Mouse (Mus musculus) c-Kit-positive CD71-positive TER-119-negative erythroid progenitor cells, embryonic 14.5 days (primary cell): ENCODE results near the gene Gm43191.
A peak's percentile ranks its signal among the peaks of the same experiment; 100 is the strongest.
"Not testable (repeated sequence)": the region's sequence is repeated elsewhere in the genome, so short reads cannot be mapped to it uniquely, and the experiment has no call there.

ENCODE experiments used
- DNase-seq: peaks from one replicate; pipeline ENCODE4 v3.0.0-alpha.2; 2013; ENCODE audit warnings: low read depth

Gm43191 gene

GRCm38 (mm10) chr3:116681160-116681559 is at the start of gene Gm43191:
Gene Gm43191, minus strand, starts transcription at chr3:116681260.
- DNase-seq, result no peak

- DNase-seq, result no peak
Observed at GRCm38 (mm10) chr3:116729483-116730174, 48.6 kb upstream of the Gm43191 start.

GRCm38 (mm10) chr3:116726807-116727206 is 45.7 kb upstream of the Gm43191 start:
- DNase-seq, result no peak

- DNase-seq, result no peak
Observed at GRCm38 (mm10) chr3:116723496-116724481, 42.7 kb upstream of the Gm43191 start.

- DNase-seq, result no peak
Observed at GRCm38 (mm10) chr3:116722980-116723379, 41.9 kb upstream of the Gm43191 start.

GRCm38 (mm10) chr3:116718951-116719350 is 37.9 kb upstream of the Gm43191 start:
- no peak for DNase-seq

- DNase-seq, result no peak
Observed at GRCm38 (mm10) chr3:116713031-116713430, 32.0 kb upstream of the Gm43191 start.

GRCm38 (mm10) chr3:116712436-116712881 is 31.4 kb upstream of the Gm43191 start, which contains the start of gene Slc35a3:
Gene Slc35a3, minus strand, starts transcription at chr3:116712831.
- no peak for DNase-seq

- peak; percentile 49 for DNase-seq
Observed at GRCm38 (mm10) chr3:116711624-116712435, 30.8 kb upstream of the Gm43191 start.

GRCm38 (mm10) chr3:116710941-116711340 is 29.9 kb upstream of the Gm43191 start:
- DNase-seq, result no peak

- DNase-seq, result no peak
Observed at GRCm38 (mm10) chr3:116705637-116706204, 24.7 kb upstream of the Gm43191 start.

GRCm38 (mm10) chr3:116703835-116704234 is 22.8 kb upstream of the Gm43191 start:
- no peak for DNase-seq

- DNase-seq, result no peak
Observed at GRCm38 (mm10) chr3:116702647-116703272, 21.7 kb upstream of the Gm43191 start.

- DNase-seq, result no peak
Observed at GRCm38 (mm10) chr3:116701601-116702000, 20.5 kb upstream of the Gm43191 start.

- no peak for DNase-seq
Observed at GRCm38 (mm10) chr3:116698786-116699185, 17.7 kb upstream of the Gm43191 start.

- no peak for DNase-seq
Observed at GRCm38 (mm10) chr3:116695666-116695985, 14.6 kb upstream of the Gm43191 start.

- no peak for DNase-seq
Observed at GRCm38 (mm10) chr3:116694955-116695665, 14.1 kb upstream of the Gm43191 start.

GRCm38 (mm10) chr3:116694312-116694711 is 13.3 kb upstream of the Gm43191 start:
- DNase-seq, result peak; percentile 87

GRCm38 (mm10) chr3:116664281-116664680 is 16.8 kb downstream of the Gm43191 start:
- DNase-seq, result not testable (repeated sequence)

GRCm38 (mm10) chr3:116662463-116662863 is 18.6 kb downstream of the Gm43191 start, which contains the start of gene Mfsd14a:
Gene Mfsd14a, minus strand, starts transcription at chr3:116662677.
- peak; percentile 90 for DNase-seq
